Mouse (Mus musculus) adrenal gland, postnatal 36 days (tissue): ENCODE measurements around the gene Clba1. TPM values are rescaled to one million over a fixed set of nuclear protein-coding genes. Genes with fewer than 3 reads are reported as not detected.

Experiments used
- DNase-seq, 2 experiments: peaks; one replicate each; pipeline ENCODE4 v3.0.0; 2021; ENCODE audit warnings: mixed read lengths in 1 of 2
- total RNA-seq, 2 experiments: library from RNA; stranded (reverse); gene quantifications; 2 replicates each; pipeline ENCODE4 v1.2.3; 2021

Gene Clba1
- total RNA-seq, 2 experiments from 2014 or later: 10.0 to 12.0 TPM

DNA sequence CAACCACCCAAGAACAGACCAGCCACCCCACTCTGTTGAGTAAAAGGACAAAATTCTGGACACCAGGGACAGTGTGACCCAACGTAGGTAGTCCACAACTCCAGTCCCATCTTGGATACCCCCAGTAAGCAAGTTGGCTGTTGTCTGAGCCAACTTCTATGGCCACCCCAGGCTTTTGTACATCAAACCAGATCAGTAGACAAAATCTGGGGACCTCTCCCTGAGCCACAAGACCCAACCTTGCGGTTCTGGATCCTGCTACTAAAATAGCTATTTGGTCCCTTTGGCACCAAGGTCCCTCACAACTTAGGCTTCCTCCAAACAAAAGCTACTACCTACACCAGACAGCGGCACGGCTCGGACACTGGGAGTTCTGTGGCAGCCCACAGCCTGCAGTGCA, 13.7 kb upstream of the Clba1 start:
- no peak for DNase-seq

DNA sequence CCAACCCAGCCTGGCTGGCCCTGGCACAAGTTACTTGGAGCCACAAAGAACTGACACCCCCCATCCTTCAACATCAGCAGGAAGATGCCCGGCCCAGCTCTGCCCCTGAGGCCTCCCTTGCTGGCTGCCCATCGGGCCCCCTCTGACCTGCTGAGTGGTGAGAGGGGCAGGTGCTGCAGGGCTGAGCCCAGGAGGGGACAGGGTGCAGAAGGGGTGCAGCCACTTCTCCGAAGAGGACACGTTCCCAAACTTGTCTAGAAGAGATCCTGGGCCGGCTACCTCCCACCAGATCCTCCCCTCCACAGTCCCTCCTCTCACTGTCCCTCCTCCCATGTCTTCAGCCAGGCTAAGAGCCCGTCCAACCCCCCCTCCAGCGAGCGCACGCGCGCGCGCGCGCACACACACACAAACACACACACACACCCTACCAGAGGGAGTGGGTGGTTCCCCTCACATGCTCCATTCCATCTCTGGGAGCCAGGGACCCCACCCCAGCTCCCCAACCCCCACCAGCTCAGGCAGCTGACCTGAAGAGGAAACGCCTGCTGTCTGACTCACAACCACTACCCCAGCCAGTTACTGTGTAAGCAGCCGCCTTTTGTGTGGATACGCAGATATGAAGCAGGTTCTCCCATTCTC, 13.2 kb upstream of the Clba1 start:
- DNase-seq: peak in 1 of 2 experiments; percentile 34

DNA sequence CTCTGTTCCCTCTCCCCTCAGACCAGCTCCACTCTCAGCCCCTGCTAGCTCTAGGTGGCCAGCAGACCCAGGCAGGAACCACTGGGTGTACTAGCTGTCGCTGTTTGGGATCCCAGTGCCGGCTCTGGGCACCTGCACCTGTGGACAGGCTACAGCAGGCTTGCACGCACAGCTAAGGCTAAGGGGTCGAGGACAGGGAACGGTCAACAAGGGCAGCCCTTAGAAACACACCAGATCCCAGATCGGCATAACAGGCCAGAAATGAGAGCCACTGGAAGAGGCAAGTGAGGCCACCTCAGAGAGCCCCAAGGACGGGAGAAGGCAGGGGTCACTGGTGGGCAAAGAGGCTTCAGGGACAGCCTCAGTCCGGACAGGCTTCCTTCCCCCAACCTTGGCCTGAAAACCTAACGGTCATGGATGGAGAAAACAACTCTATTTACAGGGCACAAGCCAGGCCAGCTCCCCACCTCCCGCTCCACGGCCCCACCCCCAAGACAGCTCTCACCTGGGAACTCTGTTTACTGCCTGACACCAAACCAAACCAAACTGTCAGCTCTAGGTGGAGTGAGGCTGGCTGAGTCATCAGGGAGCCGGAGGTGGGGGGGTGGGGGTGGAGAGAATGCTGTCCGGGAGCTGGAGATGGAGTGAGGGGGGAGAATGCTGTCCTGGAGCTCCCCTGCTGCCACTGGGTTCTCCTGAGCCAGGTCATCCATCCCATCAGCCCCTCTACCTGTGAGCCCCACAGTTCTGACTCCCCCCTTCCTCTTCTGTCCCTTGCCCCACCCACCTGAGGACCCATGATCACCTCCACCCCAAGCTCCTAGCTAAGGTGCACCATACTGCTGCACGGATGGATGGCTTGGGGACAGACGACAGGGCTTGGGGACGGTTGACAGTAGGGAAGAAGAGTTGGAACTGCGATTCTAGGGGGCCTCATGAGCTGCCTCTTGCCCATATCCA, 11.9 kb upstream of the Clba1 start:
- peak in 1 of 2 experiments; percentile 26 for DNase-seq

DNA sequence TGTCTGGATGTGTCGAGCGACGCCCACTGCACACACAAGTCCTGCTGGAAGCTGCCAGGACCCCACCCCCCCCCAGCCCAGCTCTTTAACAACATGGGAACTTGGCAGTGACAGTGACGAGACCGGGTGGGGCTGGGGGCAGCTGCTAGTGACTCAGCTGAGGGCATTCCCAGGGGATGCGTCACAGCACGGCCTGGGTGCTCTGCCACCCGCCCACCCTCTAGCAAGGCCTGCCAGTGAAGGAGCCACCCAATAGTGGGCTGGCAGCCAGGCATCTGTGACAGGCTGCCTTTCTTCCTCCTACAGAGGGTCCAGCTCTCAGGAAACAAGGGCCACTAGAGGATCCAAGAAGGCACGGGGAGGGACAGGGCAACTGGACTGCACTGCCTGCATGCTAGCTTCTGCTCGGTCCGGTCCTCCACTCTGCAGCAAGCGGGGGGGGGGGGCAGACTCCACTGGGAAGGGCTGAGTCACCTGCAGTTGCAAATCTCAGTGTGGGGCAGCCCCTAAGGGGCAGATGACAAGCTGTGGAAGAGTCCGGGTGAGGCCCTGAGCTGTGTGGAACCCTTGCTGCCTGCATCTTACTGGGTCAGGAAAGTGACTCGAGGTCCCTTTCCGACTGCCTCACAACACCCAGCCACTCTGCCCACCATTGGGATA, 10.9 kb upstream of the Clba1 start:
- DNase-seq: peak; percentile 80 to 89

DNA sequence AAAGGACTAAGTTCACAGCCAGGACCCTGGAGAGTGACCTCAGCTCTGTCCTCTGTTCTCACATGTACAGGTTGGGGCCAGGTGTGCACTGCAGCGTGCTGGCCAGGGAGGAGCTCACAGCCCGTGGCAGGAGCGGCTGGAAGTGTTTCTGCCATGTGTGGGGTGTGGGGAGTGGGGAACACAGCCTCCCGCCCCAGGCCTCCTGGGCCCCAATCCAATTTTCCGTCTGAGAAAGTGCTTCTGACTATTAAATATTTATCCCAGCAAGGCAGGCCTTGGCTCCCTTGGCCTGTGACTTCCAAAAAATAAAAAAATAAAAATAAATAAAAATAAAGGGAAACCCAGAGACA, 10.4 kb upstream of the Clba1 start:
- no peak for DNase-seq

DNA sequence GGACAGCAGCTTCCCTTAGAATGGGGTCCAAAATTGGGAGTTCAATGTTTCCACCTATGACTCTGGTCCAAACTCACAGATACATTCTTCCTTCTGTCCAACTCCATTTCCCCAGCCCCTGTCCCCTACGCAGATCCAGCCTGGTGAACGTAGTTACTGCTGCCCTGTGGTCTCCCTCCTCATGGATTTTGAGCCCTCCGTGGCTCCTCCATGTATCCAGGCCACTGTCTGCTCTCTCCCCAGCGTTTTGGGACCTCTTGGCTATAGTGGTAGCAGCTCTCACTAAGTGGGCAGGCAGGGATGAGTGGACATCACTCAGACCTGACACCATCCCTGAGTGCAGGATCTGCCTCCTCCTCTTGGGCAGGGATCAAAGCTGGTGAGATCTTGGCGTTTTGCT, 10.0 kb upstream of the Clba1 start:
- no peak for DNase-seq

DNA sequence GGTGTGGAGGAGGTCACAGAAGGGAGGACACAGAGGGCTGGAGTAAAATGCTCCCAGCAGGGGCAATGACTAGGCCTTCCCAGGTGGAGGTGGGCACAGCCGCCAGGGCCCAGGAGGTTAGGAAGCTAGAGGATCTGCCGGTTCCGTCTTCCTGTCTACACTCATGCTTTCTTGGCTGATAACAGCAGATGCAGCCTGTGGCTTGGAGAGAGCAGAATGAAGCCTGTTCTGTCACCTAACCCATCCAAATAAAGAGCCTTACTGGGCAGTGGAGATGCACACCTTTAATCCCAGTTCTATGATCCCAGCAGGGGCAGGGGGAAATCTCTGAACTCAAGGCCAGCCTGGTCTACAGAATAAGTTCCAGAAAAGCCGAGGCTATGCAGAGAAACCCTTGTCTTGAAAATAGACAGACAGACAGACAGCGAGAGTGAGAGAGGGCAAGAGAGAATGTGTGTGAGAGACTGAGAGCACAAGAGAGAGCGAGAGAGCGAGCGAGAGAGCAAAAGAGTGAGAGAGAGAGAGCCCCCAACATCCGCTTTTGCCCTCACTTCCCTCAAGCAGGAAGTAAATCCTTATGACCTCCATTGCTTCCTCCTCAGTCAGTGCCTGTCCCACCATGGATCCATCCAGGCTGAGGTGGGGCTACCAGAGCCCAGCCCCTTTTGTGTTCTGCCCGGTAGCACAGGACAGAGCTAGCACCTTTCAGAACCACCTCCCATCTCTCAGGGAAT, 9.3 kb upstream of the Clba1 start:
- DNase-seq: no peak

DNA sequence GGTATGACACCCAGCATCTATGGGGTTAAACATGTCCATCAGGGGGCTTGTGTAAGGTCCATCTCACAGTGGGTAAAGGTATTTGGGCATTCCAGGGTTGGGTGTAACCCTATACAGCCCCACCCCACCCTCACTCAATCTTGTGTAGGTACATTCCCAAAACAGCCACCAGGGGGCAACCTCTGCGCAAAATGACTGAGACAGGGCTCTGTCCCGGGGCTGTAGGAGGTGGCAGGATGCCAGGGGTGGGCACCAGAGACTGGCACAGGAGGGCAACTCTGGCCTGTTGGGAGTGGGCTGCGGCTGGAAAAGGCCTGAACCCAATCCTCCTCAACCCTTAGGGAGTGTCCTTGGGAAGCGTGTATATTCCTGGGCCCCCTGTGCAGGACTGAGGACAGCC, 8.3 kb upstream of the Clba1 start:
- peak; percentile 62 to 78 for DNase-seq

DNA sequence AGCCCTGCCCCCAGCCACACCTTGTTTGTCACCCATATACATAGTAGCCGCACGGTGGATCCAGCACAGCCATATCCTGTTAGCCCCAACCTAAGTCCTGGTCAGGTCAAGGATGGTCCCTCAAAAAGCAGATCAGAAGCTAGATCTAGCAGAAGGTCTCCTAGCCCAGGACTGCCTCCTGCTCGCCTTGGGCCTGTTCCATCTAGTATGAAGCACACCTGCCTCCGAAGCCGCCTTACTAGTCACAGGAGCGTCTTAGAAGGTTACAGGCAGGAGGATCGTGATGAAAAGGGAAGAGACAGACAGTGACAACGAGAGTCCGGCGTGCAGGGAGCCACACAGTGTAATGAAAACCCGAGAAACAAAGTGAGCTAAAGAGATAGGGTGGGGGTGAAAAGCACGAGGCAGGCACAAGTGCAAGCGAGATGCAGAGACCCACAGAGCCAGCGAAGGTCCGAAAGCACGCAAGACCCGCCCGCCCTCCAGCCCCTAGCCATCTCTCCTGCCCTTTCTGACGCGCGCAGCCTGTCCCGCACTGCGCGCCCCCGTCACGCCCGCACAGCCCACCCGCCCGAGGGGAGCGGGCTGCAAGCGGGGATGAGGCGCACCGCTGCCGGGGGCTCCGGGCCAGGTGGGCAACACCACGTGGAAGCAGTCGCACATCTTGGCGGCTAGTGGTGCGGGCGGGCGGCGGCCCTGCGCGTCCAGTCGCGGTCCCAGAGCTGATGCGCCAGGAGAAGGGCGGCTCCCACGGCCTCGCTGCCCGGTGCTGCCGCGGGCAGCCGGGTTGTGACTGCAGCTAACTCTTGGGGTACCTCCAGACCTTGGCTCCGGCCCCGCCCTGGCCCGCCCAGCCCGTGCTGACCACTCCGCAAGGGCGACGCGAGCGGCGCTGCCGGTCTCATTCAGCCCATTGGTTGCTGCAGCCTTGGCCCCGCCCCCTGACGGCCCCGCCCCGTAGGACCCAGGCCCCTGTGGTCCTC, 6.6 kb upstream of the Clba1 start, which contains the start of gene Ahnak2:
TSS of gene Ahnak2 (minus strand) at position 794 of the 983 bp plus-strand sequence.
- peak; percentile 48 to 63 for DNase-seq

DNA sequence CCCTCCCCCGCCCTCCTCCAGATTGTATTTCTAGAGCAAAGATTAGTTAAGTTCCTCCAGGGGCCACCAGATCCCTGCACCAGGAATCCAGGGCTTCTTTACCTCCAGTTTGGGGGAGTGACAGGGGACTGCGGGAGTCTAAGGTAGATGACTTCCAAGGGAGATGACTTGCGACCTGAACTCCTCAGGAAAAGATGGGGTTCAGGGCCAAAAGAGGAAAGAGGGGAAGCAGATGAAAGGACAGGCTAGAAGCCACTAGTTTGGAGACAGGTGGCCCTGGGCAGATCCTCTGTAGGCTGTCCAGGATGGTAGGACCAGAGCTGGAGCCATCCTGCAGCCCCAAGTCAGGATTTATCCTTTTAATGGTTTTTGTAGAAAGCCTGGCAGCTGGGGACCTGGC, 5.8 kb upstream of the Clba1 start:
- no peak for DNase-seq

DNA sequence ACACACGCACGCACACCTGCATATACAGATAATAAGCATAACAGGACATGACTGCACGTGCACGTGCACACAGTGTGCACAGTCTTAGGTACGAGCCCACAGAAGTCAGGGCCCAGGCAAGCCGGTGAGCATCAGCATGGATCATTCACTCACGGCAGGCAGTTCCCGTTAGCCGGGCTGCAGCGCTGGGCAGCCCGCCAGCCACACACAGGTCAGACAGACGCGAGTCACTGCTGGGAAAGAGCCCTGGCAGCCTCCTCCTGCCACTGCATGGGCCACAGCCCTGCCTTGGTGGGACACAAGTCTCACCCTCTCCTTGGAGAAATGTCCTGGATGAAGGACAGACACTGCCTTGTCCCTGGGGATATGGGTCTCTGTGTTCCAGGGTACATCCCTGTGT, 4.7 kb upstream of the Clba1 start:
- DNase-seq: peak; percentile 59 to 73

DNA sequence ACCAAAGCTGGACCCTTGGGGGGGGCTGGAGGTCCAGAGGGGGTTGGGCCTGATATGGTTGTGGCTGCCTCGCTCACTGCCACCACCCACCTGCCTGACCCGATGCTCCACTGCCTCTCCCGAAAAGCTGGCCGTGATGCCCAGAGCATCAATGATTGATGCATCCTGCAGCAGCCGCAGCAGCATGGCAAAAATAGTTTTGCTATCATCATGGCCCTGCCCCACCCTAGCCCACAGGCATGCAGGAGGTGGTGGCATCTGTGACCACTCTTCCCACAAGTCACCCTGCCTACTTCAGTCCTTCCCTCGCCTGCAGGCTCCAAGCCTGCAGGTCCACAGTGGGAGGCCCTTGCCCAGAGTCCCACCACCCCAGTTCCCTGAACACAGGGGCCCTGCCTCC, 2.7 kb upstream of the Clba1 start:
- no peak for DNase-seq

DNA sequence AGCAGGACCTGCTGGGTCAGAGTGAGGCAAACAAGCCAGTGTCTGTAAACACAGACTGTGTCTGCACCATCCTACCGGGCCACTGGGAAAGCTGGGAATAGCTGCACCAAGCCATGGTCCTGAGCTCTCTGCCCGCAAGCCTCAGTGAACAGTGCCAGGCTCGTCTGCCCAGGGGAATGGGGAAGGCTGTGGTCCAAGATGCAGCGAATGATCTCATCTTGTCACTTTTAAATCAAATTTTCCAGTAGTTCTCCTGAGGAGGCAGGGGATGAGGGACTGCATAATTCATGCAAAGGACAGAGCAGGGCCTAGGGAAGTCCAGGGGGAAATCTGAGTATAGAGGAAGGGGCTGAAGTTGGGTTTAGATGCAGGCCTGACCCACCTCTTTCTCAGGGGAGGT, 941 bp upstream of the Clba1 start:
- no peak for DNase-seq

DNA sequence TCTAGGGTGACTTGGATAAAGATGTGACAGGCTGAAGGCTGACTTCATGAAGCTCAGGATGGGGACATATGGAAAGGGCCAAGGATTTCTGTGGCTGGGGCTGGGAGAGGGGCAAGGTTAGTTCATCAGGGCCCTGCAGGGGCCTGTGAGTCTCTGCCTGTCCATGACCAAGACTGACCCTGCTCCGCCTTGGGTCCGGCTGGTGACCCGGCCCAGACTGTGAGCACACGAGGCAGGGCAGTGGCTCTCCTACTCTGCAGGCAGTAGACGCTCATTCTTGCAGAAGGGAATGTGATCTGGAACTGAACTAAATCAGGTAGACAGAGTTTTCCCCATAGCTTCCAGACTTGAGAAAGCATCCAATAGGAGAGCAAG, 538 bp upstream of the Clba1 start:
- DNase-seq: no peak

DNA sequence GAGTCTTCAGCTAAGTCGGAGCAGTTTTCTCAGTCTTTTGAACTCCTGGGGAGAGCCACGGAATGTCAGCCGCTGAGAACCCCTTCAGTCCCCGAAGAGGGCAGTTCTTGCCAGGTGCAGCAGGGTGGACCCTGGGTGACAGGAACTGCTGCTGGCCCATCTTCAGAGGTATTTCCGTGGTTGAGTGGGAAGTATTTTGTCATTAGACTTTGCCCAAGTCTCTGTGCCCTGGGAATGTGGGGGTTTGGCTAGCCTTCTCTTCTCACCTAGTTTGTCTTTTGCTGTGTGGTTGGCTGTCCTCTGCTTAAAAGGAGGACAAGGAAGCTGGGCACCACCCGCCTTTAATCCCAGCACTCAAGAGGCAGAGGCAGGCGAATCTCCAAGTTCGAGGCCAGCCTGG, 904 bp downstream of the Clba1 start:
- DNase-seq: no peak

DNA sequence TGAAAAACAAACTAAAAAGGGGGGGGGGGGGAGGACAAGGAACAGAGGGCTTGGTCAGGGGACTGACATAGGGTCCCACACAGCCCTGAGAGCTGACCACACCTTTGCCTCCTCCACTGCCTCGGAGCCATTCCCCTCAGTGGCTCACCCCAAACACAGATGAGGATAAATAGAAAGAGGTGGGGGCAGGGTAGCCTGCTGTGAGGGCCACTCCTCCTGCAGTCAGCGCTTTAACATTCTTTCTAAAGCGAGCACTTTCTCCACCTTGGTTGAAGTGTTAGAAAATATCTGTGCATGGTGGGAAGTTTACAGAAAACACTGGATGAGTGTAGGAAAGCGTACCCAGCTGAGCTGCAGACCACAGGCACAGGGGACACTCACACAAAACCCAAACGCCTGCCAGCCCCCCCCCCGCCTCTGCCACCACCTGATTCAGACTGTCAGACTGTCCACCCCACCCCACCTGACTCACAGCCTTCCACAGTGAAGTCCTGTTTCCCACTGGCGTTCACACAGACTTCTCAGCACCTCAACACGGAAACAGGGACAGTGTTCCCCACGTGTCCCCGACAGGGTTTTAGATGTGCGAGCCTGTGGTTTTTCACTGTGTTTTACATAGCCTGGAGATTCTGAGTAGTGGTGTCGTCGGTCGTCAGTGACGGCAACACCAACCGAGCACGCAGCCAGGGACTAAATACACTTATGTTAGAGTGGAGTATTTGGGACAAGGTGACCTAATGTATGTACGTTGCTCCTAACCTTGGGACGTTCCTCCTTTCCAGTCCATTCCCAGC, 1.6 kb downstream of the Clba1 start:
- no peak for DNase-seq

DNA sequence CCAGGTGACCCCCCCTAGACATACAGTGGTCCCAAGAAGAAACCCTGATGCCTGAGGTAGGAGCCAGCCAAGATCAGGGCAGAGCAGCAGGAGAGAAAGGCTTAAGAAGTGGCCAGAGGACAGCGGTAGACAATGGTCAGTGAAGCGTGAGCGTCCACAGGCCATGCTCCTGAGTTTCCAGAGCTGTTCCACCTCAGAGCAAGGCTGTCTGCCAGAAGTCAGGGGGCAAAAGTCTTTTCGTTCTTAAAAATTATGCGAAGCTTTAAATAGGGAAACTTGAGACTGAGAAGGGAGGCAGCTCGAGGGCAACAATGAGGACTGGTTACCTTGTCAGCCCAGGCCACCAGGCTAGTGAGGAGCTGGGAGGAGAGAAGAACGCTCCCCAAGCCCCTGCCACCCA, 4.6 kb downstream of the Clba1 start:
- DNase-seq: no peak

DNA sequence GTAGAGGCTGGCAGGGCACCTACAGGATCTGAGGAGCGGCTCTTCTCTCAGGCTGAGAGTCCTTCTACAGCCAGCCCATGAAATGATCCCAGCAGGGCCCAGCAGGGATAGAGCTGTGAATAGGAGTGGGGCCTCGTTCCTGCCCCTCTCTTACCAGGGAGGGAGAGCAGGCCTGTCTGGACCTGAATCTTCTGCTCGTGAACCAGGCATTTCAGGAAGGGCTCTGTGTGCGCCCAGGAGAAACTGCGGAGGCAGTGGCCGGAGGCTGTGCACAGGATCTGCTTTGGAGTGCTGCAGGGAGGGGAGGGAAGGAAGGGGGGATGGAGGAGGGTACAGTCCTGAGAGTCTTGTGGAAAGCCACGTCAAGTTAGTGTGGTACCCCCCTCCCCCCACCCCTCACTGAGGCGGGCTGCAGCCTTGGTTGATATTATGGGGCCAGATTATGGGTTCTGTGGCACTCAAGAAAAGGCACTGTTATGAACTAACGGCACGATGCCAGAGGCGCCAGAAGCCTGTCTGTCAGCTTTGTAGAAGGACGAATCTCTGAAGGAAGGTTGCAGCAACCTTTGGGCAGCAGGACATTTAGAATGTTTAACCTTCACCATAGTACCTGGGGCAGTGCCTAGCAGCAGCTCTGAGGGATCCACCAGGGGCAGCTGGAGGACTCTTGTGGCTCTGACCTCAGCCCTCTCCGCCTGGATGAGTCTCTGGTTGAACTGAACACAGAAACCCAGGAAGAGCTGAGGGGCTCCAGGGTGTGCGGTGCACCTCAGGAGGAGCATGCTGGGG, 6.1 kb downstream of the Clba1 start:
- no peak for DNase-seq

DNA sequence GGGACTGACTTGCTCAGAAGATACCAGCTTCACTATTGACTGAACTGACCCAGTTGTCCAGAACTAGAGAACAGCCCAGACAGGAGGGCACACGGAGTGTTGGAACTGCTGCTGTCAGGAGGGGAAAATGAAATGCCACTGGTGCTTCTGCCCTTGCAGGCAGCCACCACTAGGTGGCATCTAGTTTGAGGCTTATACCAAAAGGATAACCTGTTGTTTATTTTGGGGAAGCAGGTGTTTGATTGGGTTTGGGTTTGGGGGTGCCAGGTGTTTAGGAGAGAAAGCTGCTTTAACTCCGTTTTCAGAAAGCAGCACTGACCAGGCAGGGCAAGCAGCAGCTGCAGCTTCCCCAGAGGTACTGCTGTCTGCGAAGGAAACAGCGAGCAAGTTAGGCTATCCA, 7.6 kb downstream of the Clba1 start:
- peak; percentile 53 to 67 for DNase-seq
